Mouse (Mus musculus): ENCODE results near the gene Ncoa5. TPM values are rescaled to one million over a fixed set of nuclear protein-coding genes. Genes with fewer than 3 reads are reported as not detected.

The Ncoa5 gene
- polyA plus RNA-seq, 1 experiment from 2014 or later = 69.6 TPM

DNA sequence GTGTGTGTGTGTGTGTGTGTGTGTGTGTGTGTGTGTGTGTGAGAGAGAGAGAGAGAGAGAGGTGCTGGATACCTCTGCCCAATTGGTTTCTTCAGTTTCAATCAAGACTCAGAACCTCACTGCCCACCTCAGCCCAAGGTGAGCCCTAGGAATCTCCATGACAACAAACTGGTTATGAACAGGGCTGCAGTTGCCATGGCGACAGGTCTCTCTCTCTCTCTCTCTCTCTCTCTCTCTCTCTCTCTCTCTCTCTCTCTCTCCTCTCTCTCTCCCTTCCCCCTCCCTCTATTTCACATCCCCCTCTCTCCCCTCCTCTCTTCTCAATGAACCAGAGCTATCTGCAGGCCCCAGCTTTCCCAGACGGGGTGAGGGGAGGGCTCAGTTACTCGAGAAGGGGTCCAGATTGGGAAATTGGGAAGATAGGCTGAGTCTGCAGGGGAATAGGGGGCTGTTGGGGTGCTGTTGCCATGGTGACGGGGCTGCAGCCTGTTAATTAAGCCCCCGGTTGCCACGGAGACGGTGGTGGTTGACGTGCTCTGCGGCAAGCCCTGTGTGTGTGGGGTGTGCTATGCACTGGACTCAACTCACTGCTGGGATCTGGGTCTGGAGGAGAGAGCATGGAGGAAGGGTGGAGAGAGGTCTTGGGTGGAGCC lies 70.3 kb downstream of the Ncoa5 start:
- H3K27me3 ChIP-seq (replicated peaks; ENCODE audit: control insufficient read depth, insufficient read depth, low read length) = peaks cover 36% of the 10 kb centered on the region
- ATAC-seq (peak; percentile 66), DNase-seq (ENCODE audit: low spot score) (peak; percentile 88)
- H3K4me1 ChIP-seq (ENCODE audit: control insufficient read depth, insufficient read depth, low read length) = peaks cover 8% of the 10 kb centered on the region
- H3K9ac ChIP-seq (ENCODE audit: low read length) = no peak overlapping the region
- peak overlapping the region; percentile 16; the same call in 1 of the 2 replicates for H3K4me2 ChIP-seq (ENCODE audit: low read length)
- no peaks in the 10 kb centered on the region for H3K36me3 ChIP-seq (ENCODE audit: control insufficient read depth, insufficient read depth, low read length)
- peak overlapping the region; percentile 39 for H3K27ac ChIP-seq (ENCODE audit: low read depth, low read length)
- no peaks in the 10 kb centered on the region for H3K9me3 ChIP-seq (replicated peaks; ENCODE audit: control insufficient read depth, low read length)
- WGBS = 12% methylated on average over 8 of the region's 9 CpGs
- no peak overlapping the region for H3K4me3 ChIP-seq (ENCODE audit: low read depth, low read length)

DNA sequence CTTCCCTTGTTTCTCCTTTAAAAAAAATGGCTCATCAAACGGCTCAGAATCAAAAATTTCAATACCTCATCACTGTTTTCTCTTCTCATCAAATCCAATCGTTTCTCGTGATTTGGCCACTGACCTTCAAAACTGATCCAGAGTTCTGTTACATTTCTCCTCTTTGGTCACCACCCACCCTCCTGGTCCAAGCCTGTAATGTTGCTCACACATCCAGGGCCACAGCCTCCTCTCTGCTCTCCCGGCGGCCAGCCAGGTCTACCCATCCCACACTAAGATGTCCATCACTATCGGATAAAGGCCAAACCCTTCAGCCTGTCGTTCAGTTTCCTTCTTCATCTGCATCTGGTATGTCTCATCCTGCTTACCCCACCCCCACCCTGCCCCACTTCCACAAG lies 72.5 kb downstream of the Ncoa5 start:
- no peaks in the 10 kb centered on the region for H3K9me3 ChIP-seq (replicated peaks; ENCODE audit: control insufficient read depth, low read length)
- no peak overlapping the region for H3K27ac ChIP-seq (ENCODE audit: low read depth, low read length)
- WGBS = 59% methylated on average over 7 of the region's 7 CpGs
- no peak overlapping the region for H3K4me2 ChIP-seq (ENCODE audit: low read length)
- no peaks in the 10 kb centered on the region for H3K36me3 ChIP-seq (ENCODE audit: control insufficient read depth, insufficient read depth, low read length)
- H3K4me3 ChIP-seq (ENCODE audit: low read depth, low read length) = no peak overlapping the region
- ATAC-seq (no peak), DNase-seq (ENCODE audit: low spot score) (no peak)
- H3K27me3 ChIP-seq (replicated peaks; ENCODE audit: control insufficient read depth, insufficient read depth, low read length) = peaks cover 14% of the 10 kb centered on the region
- H3K4me1 ChIP-seq (ENCODE audit: control insufficient read depth, insufficient read depth, low read length) = peaks cover 3% of the 10 kb centered on the region; the same call in 1 of the 2 replicates
- no peak overlapping the region for H3K9ac ChIP-seq (ENCODE audit: low read length)

GRCm38 (mm10) chr2:164961506-164962182 lies 73.0 kb downstream of the Ncoa5 start:
- no peaks in the 10 kb centered on the region for H3K36me3 ChIP-seq (ENCODE audit: control insufficient read depth, insufficient read depth, low read length)
- H3K4me2 ChIP-seq (ENCODE audit: low read length) = peak overlapping the region; percentile 56
- peaks cover 3% of the 10 kb centered on the region; the same call in 1 of the 2 replicates for H3K4me1 ChIP-seq (ENCODE audit: control insufficient read depth, insufficient read depth, low read length)
- H3K4me3 ChIP-seq (ENCODE audit: low read depth, low read length) = peak overlapping the region; percentile 54
- peaks cover 9% of the 10 kb centered on the region; the same call in 1 of the 2 replicates for H3K27me3 ChIP-seq (replicated peaks; ENCODE audit: control insufficient read depth, insufficient read depth, low read length)
- ATAC-seq (0 out of 2 replicates have a peak, but pooled peaks have one; percentile 3), DNase-seq (ENCODE audit: low spot score) (peak; percentile 73)
- peak overlapping the region; percentile 68 for H3K9ac ChIP-seq (ENCODE audit: low read length)
- H3K9me3 ChIP-seq (replicated peaks; ENCODE audit: control insufficient read depth, low read length) = no peaks in the 10 kb centered on the region
- 10% methylated on average over 17 of the region's 17 CpGs for WGBS
- H3K27ac ChIP-seq (ENCODE audit: low read depth, low read length) = no peak overlapping the region

DNA sequence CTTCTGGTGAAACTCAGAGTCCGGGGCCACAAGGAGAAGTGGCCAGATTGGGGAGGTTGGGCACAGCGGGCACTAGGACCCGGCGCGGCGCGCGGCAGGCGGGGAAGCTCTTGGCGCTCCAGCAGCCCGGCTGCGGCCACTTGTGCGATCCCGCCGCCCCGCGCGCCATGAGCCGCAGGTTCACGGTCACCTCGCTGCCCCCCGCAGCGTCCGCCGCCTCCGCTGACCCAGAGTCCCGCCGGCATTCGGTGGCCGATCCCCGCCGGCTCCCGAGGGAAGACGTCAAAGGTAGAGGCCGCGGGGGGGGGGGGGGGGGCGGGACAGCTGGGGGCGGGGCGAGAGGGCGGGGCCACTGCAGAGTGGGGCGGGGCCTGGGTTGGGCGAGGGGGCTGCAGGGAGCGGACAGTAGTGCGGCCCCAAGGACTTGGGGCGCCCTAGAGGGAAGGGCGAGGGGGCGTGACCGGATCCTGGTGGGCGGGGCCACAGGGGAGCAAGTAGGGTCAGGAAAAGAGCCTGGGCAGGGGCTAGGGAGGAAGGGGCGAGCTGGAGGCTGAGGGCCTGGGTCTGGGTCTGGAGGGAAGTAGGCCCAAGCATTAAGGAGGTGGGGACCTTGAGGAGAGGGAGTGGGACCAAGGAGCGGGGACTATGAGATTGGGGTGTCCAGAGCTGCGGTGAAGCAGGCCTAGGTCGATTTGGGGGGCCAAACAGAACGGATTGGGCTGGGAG lies 73.8 kb downstream of the Ncoa5 start, which contains the start of gene Slc12a5:
Slc12a5 (plus strand) TSS at position 87 of the 726 bp plus-strand sequence.
- peak within 1 kb of the TSS; percentile 68 for H3K9ac ChIP-seq (ENCODE audit: low read length)
- H3K4me2 ChIP-seq (ENCODE audit: low read length) = peak within 1 kb of the TSS; percentile 56
- WGBS = 2% methylated on average over 28 of the region's 54 CpGs
- DNase-seq (ENCODE audit: low spot score) (peak; percentile 77), ATAC-seq (peak; percentile 64)
- H3K36me3 ChIP-seq (ENCODE audit: control insufficient read depth, insufficient read depth, low read length) = no peaks in the 10 kb centered on the region
- peak within 1 kb of the TSS; percentile 44; the same call in 1 of the 2 replicates for H3K27ac ChIP-seq (ENCODE audit: low read depth, low read length)
- H3K4me1 ChIP-seq (ENCODE audit: control insufficient read depth, insufficient read depth, low read length) = peaks cover 3% of the 10 kb centered on the region; the same call in 1 of the 2 replicates
- no peaks in the 10 kb centered on the region for H3K9me3 ChIP-seq (replicated peaks; ENCODE audit: control insufficient read depth, low read length)
- peaks cover 1% of the 10 kb centered on the region; the same call in 1 of the 2 replicates for H3K27me3 ChIP-seq (replicated peaks; ENCODE audit: control insufficient read depth, insufficient read depth, low read length)
- peak within 1 kb of the TSS; percentile 54 for H3K4me3 ChIP-seq (ENCODE audit: low read depth, low read length)

GRCm38 (mm10) chr2:164957548-164958315 lies 76.9 kb downstream of the Ncoa5 start:
- no peak for ATAC-seq
- WGBS = 67% methylated on average over 9 of the region's 9 CpGs

DNA sequence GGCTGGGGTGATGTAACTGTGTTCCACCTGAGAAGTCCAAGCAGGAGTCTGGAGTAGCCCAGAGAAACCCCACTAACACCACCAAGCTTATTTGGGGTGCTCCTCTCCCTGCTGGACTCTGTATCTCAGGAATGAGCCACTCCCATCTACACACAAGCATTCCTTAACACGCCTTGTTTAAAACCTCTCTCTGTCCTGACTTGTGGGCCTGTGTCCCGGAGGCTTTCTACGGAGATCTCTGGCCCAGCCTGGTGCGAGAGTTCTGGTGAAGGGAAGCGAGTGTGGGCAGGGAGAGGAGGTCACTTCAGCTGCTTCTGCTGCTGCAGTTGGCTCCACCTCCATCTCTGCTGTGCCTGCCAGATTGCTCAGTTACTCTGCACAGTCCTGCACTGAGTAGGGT lies 78.5 kb downstream of the Ncoa5 start:
- no peak for DNase-seq (ENCODE audit: low spot score)
- Histone ChIP-seq H3K9me3 (replicated peaks; ENCODE audit: control insufficient read depth, low read length) (no peaks in the 10 kb centered on the region), H3K4me3 (ENCODE audit: low read depth, low read length) (no peak overlapping the region), H3K4me2 (ENCODE audit: low read length) (no peak overlapping the region), H3K9ac (ENCODE audit: low read length) (no peak overlapping the region), H3K27ac (ENCODE audit: low read depth, low read length) (no peak overlapping the region), H3K27me3 (replicated peaks; ENCODE audit: control insufficient read depth, insufficient read depth, low read length) (peaks cover 6% of the 10 kb centered on the region; the same call in 1 of the 2 replicates), H3K36me3 (ENCODE audit: control insufficient read depth, insufficient read depth, low read length) (no peaks in the 10 kb centered on the region), H3K4me1 (ENCODE audit: control insufficient read depth, insufficient read depth, low read length) (no peaks in the 10 kb centered on the region)
- WGBS = 71% methylated on average over 5 of the region's 5 CpGs
- no peak for ATAC-seq

More at GRCm38 (mm10) chr2:164957548-164958315, 76.9 kb downstream of the Ncoa5 start:
- Histone ChIP-seq H3K27me3 (replicated peaks; ENCODE audit: control insufficient read depth, insufficient read depth, low read length) (0 out of 2 replicates have a peak, but pooled peaks cover 3% of the 10 kb centered on the region), H3K36me3 (ENCODE audit: control insufficient read depth, insufficient read depth, low read length) (no peaks in the 10 kb centered on the region), H3K27ac (ENCODE audit: low read depth, low read length) (no peak overlapping the region), H3K9me3 (replicated peaks; ENCODE audit: control insufficient read depth, low read length) (no peaks in the 10 kb centered on the region), H3K4me2 (ENCODE audit: low read length) (no peak overlapping the region), H3K9ac (ENCODE audit: low read length) (no peak overlapping the region), H3K4me1 (ENCODE audit: control insufficient read depth, insufficient read depth, low read length) (no peaks in the 10 kb centered on the region), H3K4me3 (ENCODE audit: low read depth, low read length) (no peak overlapping the region)
- no peak for DNase-seq (ENCODE audit: low spot score)

GRCm38 (mm10) chr2:164955725-164956124 lies 78.9 kb downstream of the Ncoa5 start:
- no peak overlapping the region for H3K9ac ChIP-seq (ENCODE audit: low read length)
- no peak overlapping the region for H3K4me2 ChIP-seq (ENCODE audit: low read length)
- no peaks in the 10 kb centered on the region for H3K4me1 ChIP-seq (ENCODE audit: control insufficient read depth, insufficient read depth, low read length)
- no peak overlapping the region for H3K27ac ChIP-seq (ENCODE audit: low read depth, low read length)
- H3K4me3 ChIP-seq (ENCODE audit: low read depth, low read length) = no peak overlapping the region
- DNase-seq (ENCODE audit: low spot score) = no peak
- no peaks in the 10 kb centered on the region for H3K9me3 ChIP-seq (replicated peaks; ENCODE audit: control insufficient read depth, low read length)
- 66% methylated on average over 4 of the region's 4 CpGs for WGBS
- no peak for ATAC-seq
- no peaks in the 10 kb centered on the region for H3K36me3 ChIP-seq (ENCODE audit: control insufficient read depth, insufficient read depth, low read length)
- H3K27me3 ChIP-seq (replicated peaks; ENCODE audit: control insufficient read depth, insufficient read depth, low read length) = peaks cover 11% of the 10 kb centered on the region

GRCm38 (mm10) chr2:164953224-164953623 lies 81.4 kb downstream of the Ncoa5 start:
- WGBS = 1% methylated on average over 21 of the region's 21 CpGs
- DNase-seq (ENCODE audit: low spot score) (peak; percentile 84), ATAC-seq (peak; percentile 85)
- no peak overlapping the region for H3K9ac ChIP-seq (ENCODE audit: low read length)
- H3K27me3 ChIP-seq (replicated peaks; ENCODE audit: control insufficient read depth, insufficient read depth, low read length) = peaks cover 36% of the 10 kb centered on the region
- no peaks in the 10 kb centered on the region for H3K9me3 ChIP-seq (replicated peaks; ENCODE audit: control insufficient read depth, low read length)
- H3K36me3 ChIP-seq (ENCODE audit: control insufficient read depth, insufficient read depth, low read length) = no peaks in the 10 kb centered on the region
- H3K4me2 ChIP-seq (ENCODE audit: low read length) = peak overlapping the region; percentile 15; the same call in 1 of the 2 replicates
- no peak overlapping the region for H3K4me3 ChIP-seq (ENCODE audit: low read depth, low read length)
- no peaks in the 10 kb centered on the region for H3K4me1 ChIP-seq (ENCODE audit: control insufficient read depth, insufficient read depth, low read length)
- H3K27ac ChIP-seq (ENCODE audit: low read depth, low read length) = no peak overlapping the region

All from forebrain, embryonic 14.5 days (tissue).